Mouse (Mus musculus) spleen, embryonic (tissue): ENCODE measurements at regions not wholly inside any gene's neighbourhood (a gene's known extent, or its start where the extent isn't known, plus 50 kb on each side); places are given as distances from the start of the nearest gene placed in this dataset.

Experiments
- CTCF ChIA-PET: fragments of 350-600 bp; sonication (Branson Sonifier 250); formaldehyde crosslinking; loops from one replicate; lab custom pipeline; 2022; lab: Charles Lee

DNA sequence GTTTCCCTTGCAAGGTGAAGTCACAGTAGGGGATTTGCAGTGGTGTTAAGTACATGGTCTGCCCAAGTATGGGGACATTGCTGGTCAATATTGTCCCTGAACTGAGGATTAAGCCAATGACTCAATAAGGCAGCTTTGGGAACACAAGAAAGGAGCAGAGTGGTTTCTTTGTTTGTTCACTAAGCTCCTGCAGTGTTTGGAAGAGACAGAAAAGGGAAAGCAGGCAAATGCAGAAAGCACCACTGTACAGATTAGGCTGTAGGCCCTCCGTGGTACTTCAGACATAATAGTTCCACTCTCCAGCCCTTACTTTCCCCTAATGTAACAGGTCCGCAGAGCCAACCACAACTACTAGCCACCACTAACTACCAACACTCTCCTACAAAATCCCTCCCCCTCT, 143.5 kb upstream of the Cpeb2 start:
- CTCF ChIA-PET, result no interaction called here

GRCm38 (mm10) chr5:43089941-43090340, 143.0 kb upstream of the Cpeb2 start:
- CTCF ChIA-PET, result no interaction called here

DNA sequence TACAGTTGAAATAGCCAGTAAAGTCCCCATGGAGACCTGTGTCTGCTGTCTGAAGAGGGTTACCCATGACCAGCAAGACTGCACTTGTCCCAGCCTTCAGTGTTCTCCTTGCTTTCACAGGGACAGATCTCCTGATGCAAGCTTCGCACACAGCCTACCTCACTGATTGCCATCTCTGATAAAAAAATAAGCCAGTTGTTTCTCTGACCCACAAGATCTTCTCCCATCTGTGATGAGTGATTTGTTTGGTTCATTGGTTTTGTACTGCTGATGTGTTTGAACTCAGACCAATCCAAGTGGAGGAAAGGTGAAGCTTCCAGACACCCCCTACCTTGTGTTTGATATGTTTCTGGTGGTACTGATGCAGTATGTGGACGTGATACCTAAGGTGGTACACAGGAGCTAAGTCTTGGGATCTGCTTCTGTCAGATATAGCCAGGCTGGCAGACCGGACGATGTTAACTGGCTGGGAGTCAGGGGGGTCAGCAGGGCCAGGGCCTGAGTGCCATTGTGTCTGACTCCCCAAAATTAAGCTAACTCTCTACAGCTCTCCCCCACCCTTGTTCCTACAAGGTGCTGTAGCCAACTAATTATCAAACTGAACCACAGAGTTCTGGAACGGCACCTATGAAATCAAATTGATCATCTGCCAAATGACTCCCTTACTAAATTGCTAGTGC, 139.2 kb upstream of the Cpeb2 start:
- CTCF ChIA-PET, result no interaction called here

DNA sequence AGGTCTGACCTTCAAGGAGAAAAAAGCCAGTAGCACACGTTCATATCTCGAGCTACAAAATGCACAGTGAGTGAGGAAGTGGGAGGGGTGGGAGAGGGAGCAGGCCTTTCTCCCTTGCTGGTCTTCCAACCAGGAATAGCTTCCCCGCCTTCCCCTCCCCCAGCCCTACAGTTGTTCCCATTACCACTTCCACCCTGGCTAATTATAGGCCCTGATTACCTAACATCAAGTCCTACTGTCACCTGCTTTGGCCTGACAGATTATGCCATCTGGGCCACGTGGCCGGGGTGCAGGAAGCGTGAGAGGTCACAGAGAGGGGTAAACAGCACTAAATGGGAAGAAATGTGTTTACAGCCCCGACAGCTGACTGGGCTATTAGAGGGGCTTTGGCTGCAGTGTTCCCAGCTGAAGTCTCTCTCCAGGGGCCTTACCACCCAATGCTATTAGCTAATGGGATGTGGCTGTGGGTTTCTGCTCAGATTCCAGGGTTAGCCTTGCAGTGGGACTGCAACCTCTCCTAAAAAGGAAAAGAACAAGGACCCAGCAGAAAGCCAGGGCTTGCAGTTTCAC, 138.6 kb upstream of the Cpeb2 start:
- CTCF ChIA-PET, result no interaction called here

GRCm38 (mm10) chr5:43102000-43102459, 130.9 kb upstream of the Cpeb2 start:
- CTCF ChIA-PET, result no interaction called here

GRCm38 (mm10) chr5:43102590-43102989, 130.4 kb upstream of the Cpeb2 start:
- CTCF ChIA-PET, result no interaction called here

DNA sequence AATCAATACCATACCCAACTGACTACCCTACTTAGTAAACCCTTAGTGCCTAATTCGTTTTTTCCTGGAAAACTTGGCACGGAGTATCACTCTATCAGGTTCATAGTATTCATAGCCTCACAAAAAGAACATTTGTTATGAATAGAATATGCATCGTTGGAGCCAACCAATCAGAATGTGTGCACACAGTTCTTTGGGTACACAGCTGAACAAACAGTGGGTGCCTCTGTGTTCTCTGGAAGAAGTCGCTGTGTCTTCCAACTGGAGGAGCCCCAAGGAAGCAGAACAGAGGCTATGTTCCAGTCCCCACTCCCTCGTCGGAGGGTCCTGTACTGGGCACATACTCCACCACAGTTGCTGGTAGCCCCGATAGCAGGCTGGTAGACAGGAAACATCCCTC, 129.2 kb upstream of the Cpeb2 start:
- CTCF ChIA-PET, result no interaction called here

- CTCF ChIA-PET, result no interaction called here
Measured at GRCm38 (mm10) chr5:43105528-43105927, 127.4 kb upstream of the Cpeb2 start.

GRCm38 (mm10) chr5:43107436-43108259, 125.3 kb upstream of the Cpeb2 start:
- CTCF ChIA-PET, result interaction anchor here (0.7 kb wide), 1 partner anchor 1162 kb away, joined by 4 read pairs; no protein-coding TSS in a partner anchor

DNA sequence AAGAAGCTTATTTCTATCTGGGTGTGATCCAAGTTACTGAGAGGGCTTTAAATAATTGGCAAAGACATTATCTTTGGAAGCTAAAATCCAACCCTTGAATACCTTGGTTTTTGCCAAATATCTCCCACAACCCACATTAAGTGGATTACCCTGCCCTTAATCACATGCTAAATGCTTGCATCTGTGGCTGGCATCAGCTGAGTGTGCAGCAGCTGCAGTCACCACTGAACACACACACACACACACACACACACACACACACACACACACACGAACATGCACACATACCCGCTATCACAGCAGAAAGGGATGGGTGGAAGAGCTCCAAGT, 124.7 kb upstream of the Cpeb2 start:
- CTCF ChIA-PET, result interaction anchor here (0.7 kb wide), 1 partner anchor 1161 kb away, joined by 4 read pairs; no protein-coding TSS in a partner anchor

DNA sequence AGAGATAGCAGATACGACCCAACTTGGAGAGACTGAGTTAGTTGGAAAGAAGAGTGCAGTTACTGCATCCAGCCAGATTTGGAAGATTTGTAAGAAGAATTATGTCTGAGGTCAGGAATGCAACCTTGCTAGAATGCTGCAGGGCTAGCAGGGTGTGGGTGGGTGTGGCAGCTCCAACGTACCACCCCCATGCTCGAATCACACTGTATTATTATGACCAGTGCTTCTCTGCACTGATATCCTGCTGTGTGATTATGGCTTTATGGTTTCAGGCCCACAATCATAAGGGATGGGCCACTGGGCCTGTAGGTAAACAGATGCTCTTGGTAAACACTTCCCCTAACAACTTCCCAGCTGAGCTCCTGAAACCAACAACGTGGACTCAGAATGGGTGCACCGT, 122.8 kb upstream of the Cpeb2 start:
- CTCF ChIA-PET, result interaction anchor here (0.5 to 0.6 kb wide), 2 partner anchors 54 to 122 kb away, joined by 3 to 4 read pairs; no protein-coding TSS in a partner anchor

DNA sequence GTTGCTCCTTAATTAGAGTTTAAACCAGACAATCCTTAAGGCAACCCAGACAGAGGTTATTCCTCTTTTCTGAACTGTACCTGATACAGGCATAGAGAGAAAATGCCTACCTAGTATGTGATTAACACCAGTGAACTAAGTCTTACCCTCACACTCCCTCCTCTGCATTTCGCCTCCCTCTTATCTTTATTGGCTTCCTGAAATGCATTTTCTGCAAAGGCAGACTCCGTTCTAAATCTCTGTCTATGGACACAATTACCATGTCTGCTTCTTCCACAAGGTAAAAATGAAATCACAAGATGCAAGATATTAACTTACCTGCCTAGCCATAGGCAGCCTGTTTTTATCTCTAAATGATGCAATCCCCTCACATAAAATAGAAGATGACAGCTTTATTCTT, 121.2 kb upstream of the Cpeb2 start:
- CTCF ChIA-PET, result no interaction called here

DNA sequence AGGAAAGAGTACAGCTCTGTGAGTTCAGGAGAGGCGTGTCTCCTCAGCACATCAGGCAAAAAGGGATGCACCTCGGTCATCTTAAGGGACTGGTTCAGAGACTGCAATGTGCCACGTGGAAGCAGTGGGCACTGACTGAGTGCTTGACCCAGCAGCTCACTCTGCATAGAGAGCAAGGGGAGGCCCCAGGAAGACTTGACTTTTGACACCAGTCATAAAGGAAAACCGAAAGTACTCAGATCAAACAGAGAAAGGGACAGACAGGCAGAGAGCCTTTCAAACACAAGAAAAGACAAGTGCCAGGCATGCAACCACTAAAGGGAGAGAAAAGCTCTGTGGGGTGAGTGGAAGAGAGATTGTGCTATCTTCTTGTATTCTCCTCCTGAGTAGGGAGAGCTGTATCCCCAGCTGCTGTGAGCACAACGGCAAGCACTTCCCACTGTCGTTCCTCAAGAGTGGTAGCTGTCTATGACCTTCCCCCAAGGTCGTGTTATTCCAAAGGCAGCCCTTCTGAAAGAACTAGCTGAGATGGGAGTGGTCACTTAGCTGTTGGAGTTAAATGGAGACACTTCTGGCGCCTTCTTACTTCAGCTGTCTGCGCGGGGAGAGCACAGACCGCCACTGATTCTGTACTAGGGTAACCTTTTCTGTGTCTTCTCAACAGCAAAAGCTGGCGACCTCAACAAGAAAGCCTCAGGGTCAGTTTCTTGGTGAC, 119.4 kb upstream of the Cpeb2 start:
- CTCF ChIA-PET, result no interaction called here

GRCm38 (mm10) chr5:43115507-43115906, 117.5 kb upstream of the Cpeb2 start:
- CTCF ChIA-PET, result no interaction called here

GRCm38 (mm10) chr5:43116821-43117220, 116.1 kb upstream of the Cpeb2 start:
- CTCF ChIA-PET, result no interaction called here

- CTCF ChIA-PET, result no interaction called here
Measured at GRCm38 (mm10) chr5:43121065-43121464, 111.9 kb upstream of the Cpeb2 start.

GRCm38 (mm10) chr5:43124301-43124700, 108.7 kb upstream of the Cpeb2 start:
- CTCF ChIA-PET, result no interaction called here

GRCm38 (mm10) chr5:43125774-43126536, 107.0 kb upstream of the Cpeb2 start:
- CTCF ChIA-PET, result no interaction called here

DNA sequence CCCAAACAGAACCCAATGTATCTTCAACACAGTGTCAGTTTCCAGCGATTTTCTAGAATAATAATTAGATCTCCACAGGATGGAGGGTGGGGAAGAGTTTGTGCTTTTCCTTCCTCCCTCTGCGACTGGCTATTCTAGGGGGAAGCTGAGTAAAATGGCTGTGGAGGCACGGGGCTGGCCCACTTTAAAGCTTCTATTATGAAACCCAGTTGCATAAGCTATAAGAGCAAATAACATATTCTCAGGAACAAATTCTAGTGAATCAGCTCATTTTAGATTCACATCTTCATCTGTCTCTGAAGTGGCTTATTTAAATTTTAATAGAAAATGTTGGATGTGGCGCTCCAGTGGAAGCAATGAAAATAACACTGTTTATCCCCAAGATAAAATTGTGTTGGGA, 102.6 kb upstream of the Cpeb2 start:
- CTCF ChIA-PET, result no interaction called here

DNA sequence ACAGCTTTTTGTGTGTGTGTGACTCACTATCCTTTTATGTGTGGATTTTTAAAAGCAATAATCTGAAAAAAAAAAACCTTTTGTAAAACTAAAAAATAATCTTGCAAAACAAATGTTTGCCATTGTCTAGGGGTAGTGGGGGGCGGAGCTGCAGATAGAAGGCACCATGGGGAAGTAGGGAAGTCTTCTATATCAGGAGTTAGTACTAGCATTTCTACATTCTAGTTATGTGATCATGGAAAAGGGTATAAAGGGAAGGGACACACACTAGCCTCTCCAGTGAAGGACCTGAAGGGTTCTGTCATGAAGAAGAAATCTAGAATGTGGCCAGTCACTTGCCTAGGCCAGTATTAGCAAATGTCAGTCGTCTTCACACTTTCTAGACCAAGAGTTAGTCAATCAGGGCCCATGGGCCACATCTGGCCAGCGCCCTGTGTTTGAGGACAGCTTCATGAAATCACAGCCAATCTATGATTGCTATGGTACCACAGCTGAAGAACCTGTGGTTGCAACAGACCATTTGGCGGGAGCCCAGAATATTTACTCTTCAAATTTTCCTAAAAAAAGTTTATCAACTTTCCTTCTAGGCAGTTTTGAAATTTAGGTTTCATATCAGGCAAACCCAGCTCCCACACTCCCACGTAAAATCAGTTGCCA, 101.9 kb upstream of the Cpeb2 start:
- CTCF ChIA-PET, result no interaction called here

- CTCF ChIA-PET, result no interaction called here
Measured at GRCm38 (mm10) chr5:43133672-43134071, 99.3 kb upstream of the Cpeb2 start.
